Mouse (Mus musculus): ENCODE data around the gene AU040320. TPM values are rescaled to one million over a fixed set of nuclear protein-coding genes. Genes with fewer than 3 reads are reported as not detected.

The AU040320 gene
- total RNA-seq, 2 experiments from 2014 or later = 23.5 TPM

DNA sequence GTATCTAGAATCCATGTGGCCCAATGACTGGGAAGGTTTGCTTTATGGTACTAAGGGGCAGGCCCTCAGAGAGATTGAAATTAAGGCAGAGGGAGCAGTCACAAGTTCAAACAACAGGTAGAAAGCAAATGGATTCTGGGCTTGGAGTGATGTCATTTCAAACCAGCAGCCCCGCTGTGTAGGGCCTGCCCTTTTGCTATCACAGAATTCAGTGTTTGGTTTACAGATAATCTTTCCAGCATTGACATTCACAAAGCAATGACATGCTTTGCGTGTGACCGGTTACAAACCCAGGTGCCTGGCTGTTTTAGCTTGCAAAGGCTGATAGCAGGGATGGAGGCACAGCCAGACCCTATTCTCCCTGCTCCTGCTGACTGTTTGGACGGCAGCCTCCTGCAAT, 92.3 kb downstream of the AU040320 start:
- intact Hi-C loops (cut with DNase I) = no loop called here
- no peak for DNase-seq

- no peak for DNase-seq
- intact Hi-C loops (cut with DNase I) = no loop called here
Measured at GRCm38 (mm10) chr4:126846971-126847370, 93.6 kb downstream of the AU040320 start.

DNA sequence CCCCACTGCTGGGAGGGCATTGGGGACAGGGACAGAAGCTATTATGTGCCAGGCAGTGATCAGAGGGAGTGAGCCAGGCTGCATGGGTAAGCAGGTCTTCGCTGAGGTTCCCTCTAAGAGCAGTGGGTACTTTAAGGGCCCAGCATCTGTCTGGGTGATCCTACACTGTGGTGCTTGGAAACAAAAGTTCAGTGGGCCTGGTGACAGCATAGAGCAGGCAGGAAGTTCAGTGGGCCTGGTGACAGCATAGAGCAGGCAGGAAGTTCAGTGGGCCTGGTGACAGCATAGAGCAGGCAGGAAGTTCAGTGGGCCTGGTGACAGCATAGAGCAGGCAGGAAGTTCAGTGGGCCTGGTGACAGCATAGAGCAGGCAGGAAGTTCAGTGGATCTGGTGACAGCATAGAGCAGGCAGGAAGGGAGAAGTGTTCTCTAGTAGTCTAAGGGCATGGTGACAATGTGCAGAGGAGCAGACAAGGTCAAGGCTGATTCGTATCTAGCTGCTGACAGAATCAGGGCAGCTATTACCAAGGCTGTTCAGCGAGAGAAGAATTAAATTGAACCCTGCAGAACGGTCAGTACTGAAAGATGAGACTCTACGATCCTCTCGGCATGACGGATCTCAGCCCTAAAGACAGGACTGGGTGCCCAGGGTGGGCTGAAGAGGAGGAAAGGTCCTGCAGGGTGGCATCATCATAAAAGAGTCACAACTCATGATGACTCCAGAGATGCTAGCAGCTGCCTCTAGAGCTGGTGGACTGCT, 96.9 kb downstream of the AU040320 start:
- intact Hi-C loops (cut with DNase I) = no loop called here
- no peak for DNase-seq

DNA sequence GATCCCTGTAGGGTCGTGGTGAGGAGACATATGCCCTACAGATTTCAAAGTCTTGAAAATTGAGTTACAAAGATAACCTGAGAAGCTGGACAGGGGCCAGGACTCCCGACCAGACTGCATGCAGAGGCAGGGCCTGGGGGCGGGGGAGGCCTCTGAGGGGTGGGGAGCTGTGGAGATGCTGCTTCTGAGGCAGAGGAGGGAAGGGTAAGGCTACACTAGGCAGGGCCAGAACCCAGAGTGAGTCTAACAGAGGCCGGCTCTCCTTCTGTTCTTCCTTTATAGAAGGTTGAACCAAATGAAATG, 97.4 kb downstream of the AU040320 start:
- DNase-seq = no peak
- intact Hi-C loops (cut with DNase I) = no loop called here

- no peak for DNase-seq
- intact Hi-C loops (cut with DNase I) = no loop called here
Measured at GRCm38 (mm10) chr4:126852971-126853370, 99.6 kb downstream of the AU040320 start.

DNA sequence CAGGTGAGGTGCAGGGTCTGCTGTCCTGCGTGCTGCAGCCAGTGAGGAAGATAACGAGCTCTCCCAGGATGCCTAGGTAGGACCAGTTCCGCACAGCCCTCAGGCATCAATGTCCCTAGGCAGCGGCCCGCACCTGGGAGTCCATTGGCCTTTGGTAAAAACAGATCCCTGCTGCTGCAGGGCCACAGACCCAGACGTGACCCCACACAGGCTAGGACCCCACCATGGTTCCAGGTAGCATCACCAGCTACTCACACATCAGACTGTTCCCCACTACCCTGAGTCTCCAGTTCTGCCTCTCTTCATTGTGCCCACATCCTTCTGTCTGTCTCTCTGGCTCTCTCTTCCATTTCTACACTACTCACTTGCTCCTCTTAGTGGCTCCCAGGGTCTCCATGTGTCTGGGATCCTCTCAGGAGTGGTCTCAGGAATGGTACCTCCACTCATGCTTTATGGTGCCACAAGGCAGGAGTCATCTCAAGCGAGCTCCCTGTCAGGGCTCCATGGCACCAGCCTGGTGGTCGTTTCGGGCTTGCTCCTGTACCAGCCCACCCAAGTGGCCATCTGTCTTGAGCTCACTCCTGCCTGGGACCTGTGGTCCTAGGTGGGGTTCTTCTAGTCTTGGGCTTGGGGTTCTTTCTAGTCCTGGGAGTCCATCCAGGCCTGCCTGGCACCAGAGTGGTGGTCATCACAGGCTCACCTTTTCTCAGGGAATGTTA, 107.1 kb downstream of the AU040320 start:
- no peak for DNase-seq
- intact Hi-C loops (cut with DNase I) = no loop called here

DNA sequence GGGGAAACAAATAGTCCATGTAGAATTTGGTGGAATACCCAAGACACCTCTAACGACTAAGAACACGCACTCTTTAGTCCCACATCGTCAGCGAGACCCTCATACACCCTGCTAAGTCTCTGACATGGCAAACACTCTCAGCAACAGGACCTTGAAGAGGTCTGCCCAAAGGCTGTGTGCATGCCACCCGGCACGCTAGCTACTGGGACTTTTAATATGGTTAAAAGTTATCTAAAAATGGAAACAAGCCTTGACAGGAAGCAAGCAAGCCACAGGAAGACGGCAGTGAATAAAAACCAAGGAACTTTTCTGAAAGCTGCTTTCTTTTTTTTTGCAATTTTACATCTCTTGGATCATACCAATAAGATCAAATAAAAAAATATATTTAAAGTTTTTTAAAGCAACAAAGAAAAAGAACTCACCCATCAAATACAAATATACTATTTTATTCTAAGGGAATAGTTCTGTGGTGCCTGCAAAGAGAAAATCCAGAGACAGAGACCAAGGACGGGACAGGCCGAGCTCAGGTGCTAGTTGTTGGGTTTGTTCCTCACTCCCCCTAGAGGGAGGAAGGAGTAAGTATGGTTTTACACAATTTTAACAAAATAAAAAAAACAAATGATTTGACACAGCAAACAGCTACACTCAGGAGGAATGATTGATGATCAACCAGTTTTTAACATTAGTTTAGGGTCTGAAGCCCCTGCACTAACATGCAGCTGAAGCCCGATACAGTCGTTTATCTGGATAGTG, 108.3 kb downstream of the AU040320 start:
- DNase-seq = no peak
- intact Hi-C loops (cut with DNase I) = no loop called here

DNA sequence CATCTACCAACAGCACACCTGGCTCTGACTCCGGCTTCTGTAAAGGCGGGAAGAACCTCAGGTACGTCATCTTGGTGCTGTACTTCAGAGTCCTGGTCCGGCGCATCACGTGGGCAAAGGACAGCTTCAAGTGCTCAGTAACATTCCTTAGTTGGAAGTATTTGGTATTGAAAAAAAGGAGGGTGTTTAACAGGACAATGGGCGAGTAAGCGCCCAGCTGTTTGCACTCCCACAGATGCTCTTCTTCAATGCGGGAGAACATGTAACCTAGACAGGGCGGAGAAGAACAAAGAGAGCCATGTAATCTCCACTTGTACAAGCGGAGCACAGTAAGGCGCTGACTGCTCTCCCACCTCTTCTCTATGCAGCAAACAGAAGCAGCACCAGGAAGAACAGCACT, 115.4 kb downstream of the AU040320 start:
- intact Hi-C loops (cut with DNase I) = no loop called here
- no peak for DNase-seq

DNA sequence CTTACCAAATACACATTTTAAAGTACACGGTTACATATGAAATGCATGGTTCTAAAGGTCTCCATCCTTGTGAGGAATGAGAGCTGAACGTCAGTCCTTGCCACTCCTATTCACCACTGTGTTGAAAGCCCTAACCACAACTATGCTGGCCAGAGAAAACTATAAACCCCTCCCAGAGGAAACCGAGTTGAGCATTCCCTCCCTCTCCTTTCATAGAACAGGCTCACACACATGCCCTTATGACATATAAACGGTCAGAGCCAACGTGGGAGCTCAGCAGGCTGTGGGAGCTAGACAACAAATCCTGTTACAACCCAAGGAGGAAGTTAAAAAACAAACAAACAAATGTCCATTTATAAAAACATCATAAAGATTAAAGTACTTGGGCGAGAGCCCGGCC, 119.4 kb downstream of the AU040320 start:
- intact Hi-C loops (cut with DNase I) = no loop called here

GRCm38 (mm10) chr4:126879560-126880275, 126.4 kb downstream of the AU040320 start:
- no peak for DNase-seq
- intact Hi-C loops (cut with DNase I) = no loop called here

More for the DNA sequence above, 119.4 kb downstream of the AU040320 start:
- no peak for DNase-seq

DNA sequence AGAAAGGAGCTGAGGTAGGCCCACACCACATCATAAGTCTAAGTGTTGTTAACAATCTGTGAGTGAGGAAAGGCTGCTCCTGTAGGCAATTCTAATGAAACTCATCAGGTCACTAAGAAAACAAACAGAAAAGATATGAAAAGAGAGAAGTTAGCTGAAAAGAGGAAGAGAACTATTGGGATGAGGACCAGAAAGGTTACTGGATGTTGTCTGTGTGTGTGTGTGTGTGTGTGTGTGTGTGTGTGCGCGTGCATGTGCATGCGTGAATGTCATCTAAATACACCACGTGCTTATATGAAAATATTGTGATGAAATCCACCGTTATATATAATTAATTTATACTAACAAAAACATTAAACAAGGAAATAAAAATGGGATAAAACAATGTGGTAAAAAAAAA, 130.3 kb downstream of the AU040320 start:
- intact Hi-C loops (cut with DNase I) = no loop called here
- no peak for DNase-seq

DNA sequence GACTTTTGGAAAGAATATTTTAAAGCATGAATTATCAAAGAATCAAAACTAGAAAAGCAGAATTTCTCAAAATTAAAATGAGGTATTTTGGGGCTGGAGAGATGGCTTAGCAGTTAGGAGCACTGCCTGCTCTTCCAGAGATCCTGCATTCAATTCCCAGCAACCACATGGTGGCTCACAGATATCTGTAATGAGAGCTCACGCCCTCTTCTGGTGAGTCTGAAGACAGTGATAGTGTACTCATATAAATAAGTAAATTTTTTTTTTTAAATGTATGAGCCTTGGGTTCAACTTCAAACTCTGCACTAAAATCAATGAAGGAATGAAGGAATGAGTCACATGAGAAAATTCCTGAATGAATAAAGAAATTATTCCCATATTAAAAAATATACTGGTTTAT, 132.6 kb downstream of the AU040320 start:
- no peak for DNase-seq
- intact Hi-C loops (cut with DNase I) = no loop called here

DNA sequence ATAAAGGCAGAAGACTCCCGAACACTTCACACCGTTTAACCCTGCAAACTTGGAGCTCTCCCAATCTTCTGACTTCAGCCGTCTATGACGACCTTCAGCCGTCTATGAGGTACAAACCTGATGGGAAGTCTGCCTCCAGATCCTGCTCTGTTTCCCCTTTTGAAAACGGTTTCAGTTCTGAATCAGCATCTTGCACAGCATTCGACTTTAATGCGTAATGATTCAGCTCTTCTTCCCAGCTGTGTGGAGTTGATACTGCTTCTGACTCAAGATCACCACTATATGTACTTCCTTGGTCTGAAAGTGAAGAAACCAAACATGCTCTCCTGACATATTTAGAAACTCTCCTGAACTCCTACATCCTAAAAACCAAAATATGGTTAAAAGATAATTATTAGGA, 136.5 kb downstream of the AU040320 start:
- intact Hi-C loops (cut with DNase I) = no loop called here
- DNase-seq = no peak

Other genes starting within 250 kb of the AU040320 start
- gene Ago4, start 220.1 kb upstream of the AU040320 start, total RNA-seq (2021) = 1 to 10 TPM; 3.9 to 5.0 TPM
- under 1 TPM; 0.54 to 0.62 TPM for gene Clspn, start 196.6 kb upstream of the AU040320 start, total RNA-seq (2021)
- 10 to 100 TPM; 18.8 to 20.1 TPM for gene 5730409E04Rik, start 143.7 kb upstream of the AU040320 start, total RNA-seq (2021)
- gene Psmb2, start 75.9 kb upstream of the AU040320 start, total RNA-seq (2021) = 10 to 100 TPM; 77.9 to 88.6 TPM
- not detected for gene Tfap2e, start 17.3 kb upstream of the AU040320 start, total RNA-seq (2021)
- 1 to 10 TPM; 7.6 to 9.9 TPM for gene Ncdn, start 106 bp upstream of the AU040320 start, total RNA-seq (2021)
- gene Zmym4, start 214.6 kb downstream of the AU040320 start, total RNA-seq (2021) = 10 to 100 TPM; 13.8 to 15.9 TPM

All from gastrocnemius, postnatal 36 days (tissue).